Mouse (Mus musculus): ENCODE results near the gene 4933411K16Rik. TPM values are rescaled to one million over a fixed set of nuclear protein-coding genes. Genes with fewer than 3 reads are reported as not detected.

The 4933411K16Rik gene
- polyA plus RNA-seq, 1 experiment from 2014 or later = 0.15 TPM

- no peaks in the 10 kb centered on the region for H3K4me1 ChIP-seq (ENCODE audit: control insufficient read depth, insufficient read depth, low read length)
- H3K27me3 ChIP-seq (ENCODE audit: control insufficient read depth, insufficient read depth, low read length) = no peaks in the 10 kb centered on the region
- 0 out of 2 replicates have a peak, but pooled peaks cover 4% of the 10 kb centered on the region for H3K36me3 ChIP-seq (ENCODE audit: control insufficient read depth, insufficient read depth, low read length)
- no peak overlapping the region for H3K4me2 ChIP-seq (ENCODE audit: low read depth, low read length)
- H3K4me3 ChIP-seq (ENCODE audit: low read depth, low read length) = no peak overlapping the region
- H3K27ac ChIP-seq (ENCODE audit: low read depth, low read length) = no peak overlapping the region
- H3K9ac ChIP-seq (replicated peaks; ENCODE audit: low read depth, low read length) = no peak overlapping the region
- 93% methylated on average over 3 of the region's 3 CpGs for WGBS
- no peak for ATAC-seq (ENCODE audit: low read depth)
- no peaks in the 10 kb centered on the region for H3K9me3 ChIP-seq (ENCODE audit: control insufficient read depth, low read length)
Measured at GRCm38 (mm10) chr19:42099406-42099805, 47.4 kb downstream of the 4933411K16Rik start.

Other genes starting within 250 kb of the 4933411K16Rik start
- gene Frat1, start 222.3 kb upstream of the 4933411K16Rik start, polyA plus RNA-seq (2014; fragmentation: Nextera tagmentation; extraction: Ambion mirVana) = 25.0 and 31.4 TPM in 2 replicates
- gene Frat2, start 204.1 kb upstream of the 4933411K16Rik start, polyA plus RNA-seq (2014; fragmentation: Nextera tagmentation; extraction: Ambion mirVana) = 5.4 and 12.0 TPM in 2 replicates
- 10.7 and 14.7 TPM in 2 replicates for gene Rrp12, start 156.1 kb upstream of the 4933411K16Rik start, polyA plus RNA-seq (2014; fragmentation: Nextera tagmentation; extraction: Ambion mirVana)
- gene Pgam1, start 140.3 kb upstream of the 4933411K16Rik start, polyA plus RNA-seq (2014; fragmentation: Nextera tagmentation; extraction: Ambion mirVana) = 521 and 528 TPM in 2 replicates
- 60.7 and 69.2 TPM in 2 replicates for gene Exosc1, start 118.8 kb upstream of the 4933411K16Rik start, polyA plus RNA-seq (2014; fragmentation: Nextera tagmentation; extraction: Ambion mirVana)
- gene Zdhhc16, start 118.8 kb upstream of the 4933411K16Rik start, polyA plus RNA-seq (2014; fragmentation: Nextera tagmentation; extraction: Ambion mirVana) = 67.7 and 72.7 TPM in 2 replicates
- 33.7 and 34.8 TPM in 2 replicates for gene Mms19, start 71.1 kb upstream of the 4933411K16Rik start, polyA plus RNA-seq (2014; fragmentation: Nextera tagmentation; extraction: Ambion mirVana)
- 8.2 and 9.9 TPM in 2 replicates for gene Ubtd1, start 70.5 kb upstream of the 4933411K16Rik start, polyA plus RNA-seq (2014; fragmentation: Nextera tagmentation; extraction: Ambion mirVana)
- 0.73 and 0.80 TPM in 2 replicates for gene Ankrd2, start 16.2 kb upstream of the 4933411K16Rik start, polyA plus RNA-seq (2014; fragmentation: Nextera tagmentation; extraction: Ambion mirVana)
- 1.3 and 1.7 TPM in 2 replicates for gene Hoga1, start 6.6 kb upstream of the 4933411K16Rik start, polyA plus RNA-seq (2014; fragmentation: Nextera tagmentation; extraction: Ambion mirVana)
- 118 and 131 TPM in 2 replicates for gene Morn4, start 34.1 kb downstream of the 4933411K16Rik start, polyA plus RNA-seq (2014; fragmentation: Nextera tagmentation; extraction: Ambion mirVana)
- gene Pi4k2a, start 38.2 kb downstream of the 4933411K16Rik start, polyA plus RNA-seq (2014; fragmentation: Nextera tagmentation; extraction: Ambion mirVana) = 35.3 and 40.7 TPM in 2 replicates
- gene Avpi1, start 76.8 kb downstream of the 4933411K16Rik start, polyA plus RNA-seq (2014; fragmentation: Nextera tagmentation; extraction: Ambion mirVana) = 9.4 and 10.8 TPM in 2 replicates
- 2.1 and 3.2 TPM in 2 replicates for gene Marveld1, start 95.2 kb downstream of the 4933411K16Rik start, polyA plus RNA-seq (2014; fragmentation: Nextera tagmentation; extraction: Ambion mirVana)
- gene Zfyve27, start 111.7 kb downstream of the 4933411K16Rik start, polyA plus RNA-seq (2014; fragmentation: Nextera tagmentation; extraction: Ambion mirVana) = 34.2 and 37.2 TPM in 2 replicates
- 0.21 and 13.5 TPM in 2 replicates for gene Sfrp5, start 150.0 kb downstream of the 4933411K16Rik start, polyA plus RNA-seq (2014; fragmentation: Nextera tagmentation; extraction: Ambion mirVana)
- gene Golga7b, start 195.3 kb downstream of the 4933411K16Rik start, polyA plus RNA-seq (2014; fragmentation: Nextera tagmentation; extraction: Ambion mirVana) = 52.2 and 62.5 TPM in 2 replicates

Data from neural tube, embryonic 14.5 days (tissue).